Mouse (Mus musculus) MEL (cell line): Measurements from ENCODE around the gene Tmem205. TPM values are rescaled to one million over a fixed set of nuclear protein-coding genes. Genes with fewer than 3 reads are reported as not detected.

Source experiments
- DNase-seq: peaks from one replicate; pipeline ENCODE4 v3.0.0; 2011; ENCODE audit warnings: low read depth, low spot score
- H3K27ac ChIP-seq: 2 replicates; pipeline ENCODE4 v1.5.1; 2012; ENCODE audit warnings: low read depth, mild to moderate bottlenecking, control low read depth, low read length, moderate library complexity; ENCODE audit not compliant: control insufficient read depth
- H3K27me3 ChIP-seq, 2 experiments: fragments of 150-350 bp in 1 of 2; sonication (generic) in 1 of 2; 2 replicates each; pipeline ENCODE4 v1.6.1; 2012; ENCODE audit warnings: low read length in 2 of 2, mild to moderate bottlenecking in 2 of 2, improper control_type of control experiment in 1 of 2, moderate library complexity in 1 of 2; ENCODE audit not compliant: insufficient read depth in 2 of 2, control insufficient read depth in 1 of 2
- H3K36me3 ChIP-seq, 2 experiments: 2 replicates each; pipeline ENCODE4 v1.6.1; 2012 to 2014; ENCODE audit warnings: low read length in 2 of 2, improper control_type of control experiment in 1 of 2, inconsistent platforms in 1 of 2, mild to moderate bottlenecking in 1 of 2; ENCODE audit not compliant: insufficient read depth in 2 of 2, control insufficient read depth in 1 of 2
- H3K4me1 ChIP-seq, 2 experiments: fragments of 150-350 bp in 1 of 2; sonication (generic) in 1 of 2; 2 replicates each; pipeline ENCODE4 v1.6.1; 2012; ENCODE audit warnings: low read length in 2 of 2, improper control_type of control experiment in 1 of 2, mild to moderate bottlenecking in 1 of 2; ENCODE audit not compliant: insufficient read depth in 2 of 2, control insufficient read depth in 1 of 2
- H3K4me3 ChIP-seq, 2 experiments: fragments of 150-350 bp in 1 of 2; sonication (generic) in 1 of 2; 2 replicates each; pipeline ENCODE4 v1.5.1; 2012; ENCODE audit warnings: low read depth in 2 of 2, low read length in 2 of 2, mild to moderate bottlenecking in 2 of 2, moderate library complexity in 2 of 2, control low read depth in 1 of 2, improper control_type of control experiment in 1 of 2; ENCODE audit not compliant: control insufficient read depth in 1 of 2, insufficient read depth in 1 of 2
- H3K79me2 ChIP-seq: 2 replicates; pipeline ENCODE4 v1.6.1; 2012; ENCODE audit warnings: mild to moderate bottlenecking, low read length, moderate library complexity; ENCODE audit not compliant: control insufficient read depth, poor library complexity, insufficient read depth
- H3K9ac ChIP-seq: 2 replicates; pipeline ENCODE4 v1.6.1; 2012; ENCODE audit warnings: low read depth, mild to moderate bottlenecking, control low read depth, low read length, moderate library complexity; ENCODE audit not compliant: control insufficient read depth, poor library complexity, severe bottlenecking
- H3K9me3 ChIP-seq: fragments of 150-350 bp; sonication (generic); replicated peaks from 2 replicates; pipeline ENCODE4 v1.6.1; 2012; ENCODE audit warnings: mild to moderate bottlenecking, low read length, improper control_type of control experiment, moderate library complexity; ENCODE audit not compliant: insufficient read depth
- CTCF ChIP-seq, 3 experiments: IDR thresholded peaks in 2 of 3; conservative IDR thresholded peaks in 1 of 3; 2 replicates each; pipeline ENCODE4 v1.5.1; 2011 to 2012; ENCODE audit warnings: low read length in 3 of 3, low read depth in 2 of 3, mild to moderate bottlenecking in 2 of 3, improper control_type of control experiment in 1 of 3, inconsistent platforms in 1 of 3, mixed read lengths in 1 of 3, moderate library complexity in 1 of 3; ENCODE audit not compliant: control insufficient read depth in 1 of 3, insufficient read depth in 1 of 3, poor library complexity in 1 of 3, severe bottlenecking in 1 of 3
- ETS1 ChIP-seq: IDR thresholded peaks from 2 replicates; pipeline ENCODE4 v1.6.1; 2012; ENCODE audit warnings: low read depth, mild to moderate bottlenecking, inconsistent platforms, low read length, improper control_type of control experiment, moderate library complexity
- GATA1 ChIP-seq: IDR thresholded peaks from 2 replicates; pipeline ENCODE4 v1.6.1; 2011; ENCODE audit warnings: low read depth, low read length, improper control_type of control experiment
- HCFC1 ChIP-seq: IDR thresholded peaks from 2 replicates; pipeline ENCODE4 v1.6.1; 2012; ENCODE audit warnings: low read depth, mild to moderate bottlenecking, inconsistent platforms, low read length, improper control_type of control experiment, moderate library complexity
- POLR2AphosphoS5 ChIP-seq: IDR thresholded peaks from 2 replicates; pipeline ENCODE4 v1.6.1; 2012; ENCODE audit warnings: low read depth, borderline replicate concordance, mild to moderate bottlenecking, inconsistent platforms, low read length, moderate library complexity, mixed read lengths
- TBP ChIP-seq: IDR thresholded peaks from 2 replicates; pipeline ENCODE4 v1.8.0; 2011; ENCODE audit warnings: low read depth, low read length, improper control_type of control experiment
- ZC3H11A ChIP-seq: IDR thresholded peaks from 2 replicates; pipeline ENCODE4 v1.6.1; 2012; ENCODE audit warnings: low read depth, mild to moderate bottlenecking, inconsistent platforms, low read length, improper control_type of control experiment
- ZMIZ1 ChIP-seq: IDR thresholded peaks from 2 replicates; pipeline ENCODE4 v1.6.1; 2012; ENCODE audit warnings: low read depth, mild to moderate bottlenecking, inconsistent platforms, low read length, improper control_type of control experiment, moderate library complexity
- polyA plus RNA-seq, 2 experiments: library from polyadenylated mRNA; stranded (reverse) in 1 of 2; unstranded in 1 of 2; fragments of >175 nt in 1 of 2; fragments of >200 nt in 1 of 2; gene quantifications; 2 replicates each; pipeline versions ENCODE4 v1.2.1 to v1.2.4; 2012; ENCODE audit warnings: low replicate concordance in 2 of 2, low read depth in 1 of 2; ENCODE audit not compliant: insufficient read length in 2 of 2, insufficient read depth in 1 of 2, missing spikeins in 1 of 2
- total RNA-seq: library from RNA; depleted of rRNA; stranded (reverse); fragments of 300-350 nt; gene quantifications from 2 replicates; pipeline ENCODE4 v1.2.3, GENCODE M21; 2012

Tmem205 gene
- total and polyA plus RNA-seq, 3 experiments, result 114 to 118 TPM; not detected in 1

GRCm38 (mm10) chr9:21955570-21956281 lies 28.4 kb upstream of the Tmem205 start, which contains the start of gene Swsap1:
Gene Swsap1, plus strand, starts transcription at chr9:21955755.
- peak within 1 kb of the TSS; percentile 87 for H3K27ac ChIP-seq
- TF ChIP-seq ZC3H11A (no peak), GATA1 (peak; percentile 26; the same call in 1 of the 2 replicates)
- H3K79me2 ChIP-seq, result peaks cover 17% of the 10 kb centered on the region
- peak within 1 kb of the TSS; percentile 52 to 66 for H3K4me3 ChIP-seq
- H3K9ac ChIP-seq, result peak within 1 kb of the TSS; percentile 76
- peaks cover 7 to 33% of the 10 kb centered on the region in 2 experiments for H3K4me1 ChIP-seq
- DNase-seq, result peak; percentile 100
- peaks cover 8 to 26% of the 10 kb centered on the region in 2 experiments for H3K36me3 ChIP-seq
- H3K9me3 ChIP-seq, result no peaks in the 10 kb centered on the region
- no peaks in the 10 kb centered on the region for H3K27me3 ChIP-seq

GRCm38 (mm10) chr9:21955225-21955569 lies 27.8 kb upstream of the Tmem205 start:
- Histone ChIP-seq H3K9me3 (no peaks in the 10 kb centered on the region), H3K27me3 (no peaks in the 10 kb centered on the region), H3K79me2 (peaks cover 12% of the 10 kb centered on the region), H3K4me1 (peaks cover 7 to 28% of the 10 kb centered on the region in 2 experiments), H3K4me3 (peak overlapping the region; percentile 52 to 66), H3K36me3 (peaks cover 7 to 21% of the 10 kb centered on the region in 2 experiments), H3K27ac (peak overlapping the region; percentile 87), H3K9ac (peak overlapping the region; percentile 76)
- TF ChIP-seq ETS1 (no peak), CTCF (IDR thresholded peaks at IDR 0.05 in 2 of 3, conservative IDR thresholded peaks at IDR 0.05 in 1 of 3; ENCODE audit: control insufficient read depth in 1 of 3, insufficient read depth in 1 of 3, low read depth in 2 of 3, low read length in 3 of 3, poor library complexity in 1 of 3, severe bottlenecking in 1 of 3) (peak in 1 of 3 experiments; percentile 61; a peak in 2 of 6 replicates)
- no peak for DNase-seq

- peak; percentile 70 for DNase-seq
- no peak for TF ChIP-seq ZMIZ1
- TF ChIP-seq HCFC1, result no peak
- TF ChIP-seq TBP, result no peak
- TF ChIP-seq POLR2AphosphoS5, result no peak
- Histone ChIP-seq H3K9me3 (no peaks in the 10 kb centered on the region), H3K36me3 (peaks cover 2 to 15% of the 10 kb centered on the region in 2 experiments; a peak in 2 of 4 replicates), H3K79me2 (peaks cover 6% of the 10 kb centered on the region), H3K4me1 (peaks cover 7 to 22% of the 10 kb centered on the region in 2 experiments), H3K27ac (peak overlapping the region; percentile 87), H3K4me3 (peak overlapping the region; percentile 52 to 66), H3K27me3 (no peaks in the 10 kb centered on the region), H3K9ac (peak overlapping the region; percentile 76)
Observed at GRCm38 (mm10) chr9:21954635-21955034, 27.3 kb upstream of the Tmem205 start.
